Mouse (Mus musculus): ENCODE data around the gene Tmem11. TPM values are rescaled to one million over a fixed set of nuclear protein-coding genes. Genes with fewer than 3 reads are reported as not detected.

Tmem11 gene
- polyA plus RNA-seq, 1 experiment from 2014 or later: 75.9 TPM

GRCm38 (mm10) chr11:60841467-60842200 lies 37.4 kb downstream of the Tmem11 start:
- Histone ChIP-seq H3K9me3 (replicated peaks) (no peaks in the 10 kb centered on the region), H3K27me3 (ENCODE audit: low read depth, poor library complexity, severe bottlenecking) (no peaks in the 10 kb centered on the region), H3K36me3 (peaks cover 21% of the 10 kb centered on the region), H3K4me3 (no peak overlapping the region), H3K4me1 (no peaks in the 10 kb centered on the region), H3K27ac (no peak overlapping the region)
- WGBS: 87% methylated on average over 12 of the region's 12 CpGs
- no peak for DNase-seq (ENCODE audit: low spot score)

- no peak for DNase-seq (ENCODE audit: low spot score)
- no peak overlapping the region for H3K27ac ChIP-seq
- H3K4me3 ChIP-seq: no peak overlapping the region
- H3K9me3 ChIP-seq (replicated peaks): no peaks in the 10 kb centered on the region
- 95% methylated on average over 10 of the region's 10 CpGs for WGBS
- H3K36me3 ChIP-seq: 0 out of 2 replicates have a peak, but pooled peaks cover 3% of the 10 kb centered on the region
- no peaks in the 10 kb centered on the region for H3K4me1 ChIP-seq
- no peaks in the 10 kb centered on the region for H3K27me3 ChIP-seq (ENCODE audit: low read depth, poor library complexity, severe bottlenecking)
These were observed 41.2 kb downstream of the Tmem11 start for GRCm38 (mm10) chr11:60837644-60838406.

- no peak overlapping the region for H3K4me3 ChIP-seq
- H3K27me3 ChIP-seq (ENCODE audit: low read depth, poor library complexity, severe bottlenecking): no peaks in the 10 kb centered on the region
- H3K27ac ChIP-seq: no peak overlapping the region
- no peak for DNase-seq (ENCODE audit: low spot score)
- no peaks in the 10 kb centered on the region for H3K4me1 ChIP-seq
- H3K9me3 ChIP-seq (replicated peaks): no peaks in the 10 kb centered on the region
- 0 out of 2 replicates have a peak, but pooled peaks cover 6% of the 10 kb centered on the region for H3K36me3 ChIP-seq
- 96% methylated on average over 6 of the region's 6 CpGs for WGBS
These were observed 42.2 kb downstream of the Tmem11 start for GRCm38 (mm10) chr11:60836897-60837296.

- under 1% methylated on average over 34 of the region's 34 CpGs for WGBS
- peak within 1 kb of the TSS; percentile 79 for H3K4me3 ChIP-seq
- H3K27me3 ChIP-seq (ENCODE audit: low read depth, poor library complexity, severe bottlenecking): no peaks in the 10 kb centered on the region
- H3K27ac ChIP-seq: peak within 1 kb of the TSS; percentile 85
- DNase-seq (ENCODE audit: low spot score): peak; percentile 81
- peaks cover 11% of the 10 kb centered on the region for H3K4me1 ChIP-seq
- 0 out of 2 replicates have a peak, but pooled peaks cover 3% of the 10 kb centered on the region for H3K36me3 ChIP-seq
- no peaks in the 10 kb centered on the region for H3K9me3 ChIP-seq (replicated peaks)
These were observed 48.5 kb downstream of the Tmem11 start, which contains the start of gene Dhrs7b for GRCm38 (mm10) chr11:60830433-60831052. TSS of gene Dhrs7b (plus strand) at chr11:60830631.

- Histone ChIP-seq H3K4me3 (no peak overlapping the region), H3K36me3 (0 out of 2 replicates have a peak, but pooled peaks cover 3% of the 10 kb centered on the region), H3K27ac (no peak overlapping the region), H3K4me1 (peaks cover 11% of the 10 kb centered on the region), H3K9me3 (replicated peaks) (no peaks in the 10 kb centered on the region), H3K27me3 (ENCODE audit: low read depth, poor library complexity, severe bottlenecking) (no peaks in the 10 kb centered on the region)
- DNase-seq (ENCODE audit: low spot score): no peak
- 35% methylated on average over 2 of the region's 2 CpGs for WGBS
These were observed 50.2 kb downstream of the Tmem11 start for GRCm38 (mm10) chr11:60828903-60829302.

GRCm38 (mm10) chr11:60827241-60827945 lies 51.7 kb downstream of the Tmem11 start:
- 75% methylated on average over 4 of the region's 4 CpGs for WGBS
- Histone ChIP-seq H3K36me3 (0 out of 2 replicates have a peak, but pooled peaks cover 3% of the 10 kb centered on the region), H3K27ac (no peak overlapping the region), H3K4me3 (no peak overlapping the region), H3K27me3 (ENCODE audit: low read depth, poor library complexity, severe bottlenecking) (no peaks in the 10 kb centered on the region), H3K9me3 (replicated peaks) (no peaks in the 10 kb centered on the region), H3K4me1 (peaks cover 11% of the 10 kb centered on the region)
- DNase-seq (ENCODE audit: low spot score): no peak

- no peaks in the 10 kb centered on the region for H3K36me3 ChIP-seq
- WGBS: 64% methylated on average over 1 of the region's 1 CpGs
- DNase-seq (ENCODE audit: low spot score): no peak
- no peaks in the 10 kb centered on the region for H3K27me3 ChIP-seq (ENCODE audit: low read depth, poor library complexity, severe bottlenecking)
- H3K9me3 ChIP-seq (replicated peaks): no peaks in the 10 kb centered on the region
- H3K4me3 ChIP-seq: no peak overlapping the region
- peaks cover 11% of the 10 kb centered on the region for H3K4me1 ChIP-seq
- H3K27ac ChIP-seq: no peak overlapping the region
These were observed 52.4 kb downstream of the Tmem11 start for GRCm38 (mm10) chr11:60826700-60827099.

GRCm38 (mm10) chr11:60825191-60825590 lies 53.9 kb downstream of the Tmem11 start:
- WGBS: 83% methylated on average over 3 of the region's 3 CpGs
- Histone ChIP-seq H3K4me1 (no peaks in the 10 kb centered on the region), H3K27ac (no peak overlapping the region), H3K4me3 (no peak overlapping the region), H3K9me3 (replicated peaks) (no peaks in the 10 kb centered on the region), H3K36me3 (no peaks in the 10 kb centered on the region), H3K27me3 (ENCODE audit: low read depth, poor library complexity, severe bottlenecking) (no peaks in the 10 kb centered on the region)
- no peak for DNase-seq (ENCODE audit: low spot score)

GRCm38 (mm10) chr11:60823771-60824170 lies 55.3 kb downstream of the Tmem11 start:
- Histone ChIP-seq H3K9me3 (replicated peaks) (no peaks in the 10 kb centered on the region), H3K36me3 (no peaks in the 10 kb centered on the region), H3K4me1 (no peaks in the 10 kb centered on the region), H3K27me3 (ENCODE audit: low read depth, poor library complexity, severe bottlenecking) (no peaks in the 10 kb centered on the region), H3K4me3 (no peak overlapping the region), H3K27ac (no peak overlapping the region)
- 74% methylated on average over 2 of the region's 2 CpGs for WGBS
- no peak for DNase-seq (ENCODE audit: low spot score)

GRCm38 (mm10) chr11:60816398-60816797 lies 62.7 kb downstream of the Tmem11 start:
- Histone ChIP-seq H3K36me3 (no peaks in the 10 kb centered on the region), H3K27me3 (ENCODE audit: low read depth, poor library complexity, severe bottlenecking) (no peaks in the 10 kb centered on the region), H3K4me3 (no peak overlapping the region), H3K27ac (no peak overlapping the region), H3K4me1 (no peaks in the 10 kb centered on the region), H3K9me3 (replicated peaks) (no peaks in the 10 kb centered on the region)
- no peak for DNase-seq (ENCODE audit: low spot score)
- 75% methylated on average over 5 of the region's 5 CpGs for WGBS
